Mouse (Mus musculus): ENCODE data around the gene Ccdc6. TPM values are rescaled to one million over a fixed set of nuclear protein-coding genes. Genes with fewer than 3 reads are reported as not detected.

Ccdc6 gene
- polyA plus RNA-seq, 1 experiment, result 12.2 TPM

GRCm38 (mm10) chr10:70173314-70173713, 76.4 kb downstream of the Ccdc6 start:
- Histone ChIP-seq H3K4me1 (peaks cover 26% of the 10 kb centered on the region), H3K36me3 (replicated peaks; ENCODE audit: low read length) (peaks cover 97% of the 10 kb centered on the region), H3K27me3 (replicated peaks) (no peaks in the 10 kb centered on the region), H3K9me3 (no peaks in the 10 kb centered on the region), H3K4me3 (replicated peaks) (no peak overlapping the region)
- TF ChIP-seq GATA1 (IDR thresholded peaks at IDR 0.05; ENCODE audit: borderline replicate concordance, low read length) (no peak), FLI1 (IDR thresholded peaks at IDR 0.05; ENCODE audit: low read length) (no peak)

DNA sequence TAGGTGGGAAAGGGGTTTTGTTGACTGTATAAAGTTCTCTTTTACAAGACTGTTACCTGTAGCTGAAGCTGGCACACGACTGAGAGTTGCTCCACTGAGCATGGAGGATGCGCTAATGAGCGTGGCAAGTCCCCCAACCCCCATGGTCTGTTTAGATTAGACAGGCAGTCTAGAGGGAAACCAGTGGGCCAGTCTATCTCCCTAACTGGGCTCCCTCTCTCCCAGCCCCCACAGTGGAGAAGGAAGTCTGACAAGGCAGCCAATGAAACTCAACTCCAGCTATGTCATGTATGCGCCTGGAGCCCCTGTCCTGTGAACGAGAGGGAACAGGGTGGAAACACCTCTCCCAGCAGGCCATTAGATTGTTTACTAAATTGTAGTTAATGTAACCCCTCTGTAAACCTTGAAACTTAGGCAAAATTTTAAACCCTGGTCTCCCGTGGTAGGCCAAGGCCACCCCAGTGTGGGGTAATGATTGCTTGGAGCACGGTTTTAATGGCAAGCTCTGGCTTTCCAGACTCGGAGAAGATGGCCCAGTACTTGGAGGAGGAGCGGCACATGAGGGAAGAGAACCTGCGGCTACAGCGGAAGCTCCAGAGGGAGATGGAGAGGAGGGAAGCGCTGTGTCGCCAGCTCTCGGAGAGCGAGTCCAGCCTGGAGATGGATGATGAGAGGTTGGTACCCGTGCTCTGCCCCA, 77.7 kb downstream of the Ccdc6 start:
- no peak for TF ChIP-seq FLI1 (IDR thresholded peaks at IDR 0.05; ENCODE audit: low read length)
- TF ChIP-seq GATA1 (IDR thresholded peaks at IDR 0.05; ENCODE audit: borderline replicate concordance, low read length), result no peak
- H3K27me3 ChIP-seq (replicated peaks), result no peaks in the 10 kb centered on the region
- no peak overlapping the region for H3K4me3 ChIP-seq (replicated peaks)
- peaks cover 95% of the 10 kb centered on the region for H3K36me3 ChIP-seq (replicated peaks; ENCODE audit: low read length)
- H3K4me1 ChIP-seq, result peaks cover 32% of the 10 kb centered on the region
- no peaks in the 10 kb centered on the region for H3K9me3 ChIP-seq

DNA sequence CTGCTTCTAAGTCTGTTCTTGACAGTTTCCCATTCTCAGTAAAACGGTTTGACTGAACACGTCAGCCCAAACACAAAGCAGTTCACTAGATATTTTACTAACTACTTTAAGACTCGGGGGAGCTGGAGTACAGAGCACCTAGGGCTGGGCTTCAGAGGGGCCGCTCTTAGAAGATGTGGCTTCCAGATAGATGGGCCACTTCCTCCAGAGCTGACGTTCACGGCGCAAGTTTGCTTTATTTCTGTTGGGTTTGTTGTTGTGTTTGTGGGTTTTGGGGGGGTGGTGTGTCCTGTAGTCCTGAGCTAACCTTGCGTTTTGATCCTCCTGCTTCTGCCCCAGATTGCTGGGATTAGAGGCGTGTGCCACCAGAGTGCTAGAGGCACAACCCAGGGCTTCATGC, 83.8 kb downstream of the Ccdc6 start:
- peaks cover 87% of the 10 kb centered on the region for H3K36me3 ChIP-seq (replicated peaks; ENCODE audit: low read length)
- H3K27me3 ChIP-seq (replicated peaks), result no peaks in the 10 kb centered on the region

DNA sequence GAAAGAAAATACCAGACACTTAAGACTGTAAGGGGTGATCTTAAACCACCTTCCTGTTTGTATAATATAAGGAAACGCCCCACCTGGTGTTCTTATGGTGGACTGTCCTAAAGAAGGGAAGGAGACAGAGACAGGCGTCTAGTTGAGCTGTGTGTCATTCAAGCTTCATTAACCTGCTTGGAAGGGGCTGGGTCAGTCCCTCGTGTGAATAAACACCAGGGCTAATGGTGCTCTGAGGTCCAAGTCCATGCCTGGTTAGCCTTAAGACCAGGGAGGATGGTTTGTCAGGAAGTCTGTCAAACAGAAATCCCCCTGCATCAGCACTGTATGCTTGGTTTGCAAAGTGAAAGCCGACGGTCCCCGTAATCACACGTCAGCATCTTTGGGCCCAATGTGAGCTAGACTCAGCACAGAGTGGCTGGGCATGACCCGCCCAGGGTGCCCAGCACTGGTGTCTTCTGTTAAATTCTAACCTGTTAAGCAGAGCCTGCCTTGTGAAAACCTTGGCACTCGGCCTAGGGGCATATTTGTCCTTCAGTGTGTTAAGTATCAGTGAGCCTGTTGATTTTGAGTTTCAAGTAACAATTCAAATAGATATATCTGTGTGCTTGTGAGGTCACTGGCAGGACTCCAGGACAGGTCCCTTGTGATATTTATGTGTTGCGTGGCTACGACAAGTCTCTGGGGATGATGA, 84.5 kb downstream of the Ccdc6 start:
- Histone ChIP-seq H3K27me3 (replicated peaks) (no peaks in the 10 kb centered on the region), H3K4me3 (replicated peaks) (no peak overlapping the region), H3K9me3 (no peaks in the 10 kb centered on the region), H3K4me1 (peaks cover 55% of the 10 kb centered on the region), H3K36me3 (replicated peaks; ENCODE audit: low read length) (peaks cover 88% of the 10 kb centered on the region)
- TF ChIP-seq GATA1 (IDR thresholded peaks at IDR 0.05; ENCODE audit: borderline replicate concordance, low read length) (no peak), FLI1 (IDR thresholded peaks at IDR 0.05; ENCODE audit: low read length) (no peak)

More for the DNA sequence above, 83.8 kb downstream of the Ccdc6 start:
- Histone ChIP-seq H3K9me3 (no peaks in the 10 kb centered on the region), H3K4me3 (replicated peaks) (peak overlapping the region; percentile 33), H3K4me1 (peaks cover 52% of the 10 kb centered on the region)
- TF ChIP-seq FLI1 (IDR thresholded peaks at IDR 0.05; ENCODE audit: low read length) (no peak), GATA1 (IDR thresholded peaks at IDR 0.05; ENCODE audit: borderline replicate concordance, low read length) (no peak)

GRCm38 (mm10) chr10:70183210-70184080, 86.5 kb downstream of the Ccdc6 start:
- no peaks in the 10 kb centered on the region for H3K9me3 ChIP-seq
- H3K36me3 ChIP-seq (replicated peaks; ENCODE audit: low read length), result peaks cover 87% of the 10 kb centered on the region

GRCm38 (mm10) chr10:70186136-70186535, 89.2 kb downstream of the Ccdc6 start:
- peaks cover 52% of the 10 kb centered on the region for H3K4me1 ChIP-seq
- H3K4me3 ChIP-seq (replicated peaks), result no peak overlapping the region
- no peaks in the 10 kb centered on the region for H3K9me3 ChIP-seq
- no peak for TF ChIP-seq FLI1 (IDR thresholded peaks at IDR 0.05; ENCODE audit: low read length)
- H3K36me3 ChIP-seq (replicated peaks; ENCODE audit: low read length), result peaks cover 96% of the 10 kb centered on the region
- no peaks in the 10 kb centered on the region for H3K27me3 ChIP-seq (replicated peaks)

More at GRCm38 (mm10) chr10:70183210-70184080, 86.5 kb downstream of the Ccdc6 start:
- Histone ChIP-seq H3K4me1 (peaks cover 68% of the 10 kb centered on the region), H3K4me3 (replicated peaks) (no peak overlapping the region), H3K27me3 (replicated peaks) (no peaks in the 10 kb centered on the region)
- TF ChIP-seq GATA1 (IDR thresholded peaks at IDR 0.05; ENCODE audit: borderline replicate concordance, low read length) (no peak), FLI1 (IDR thresholded peaks at IDR 0.05; ENCODE audit: low read length) (no peak)

- Histone ChIP-seq H3K4me1 (peaks cover 47% of the 10 kb centered on the region), H3K9me3 (no peaks in the 10 kb centered on the region), H3K4me3 (replicated peaks) (peak overlapping the region; percentile 80), H3K27me3 (replicated peaks) (no peaks in the 10 kb centered on the region), H3K36me3 (replicated peaks; ENCODE audit: low read length) (peaks cover 96% of the 10 kb centered on the region)
- TF ChIP-seq FLI1 (IDR thresholded peaks at IDR 0.05; ENCODE audit: low read length) (no peak), GATA1 (IDR thresholded peaks at IDR 0.05; ENCODE audit: borderline replicate concordance, low read length) (no peak)
Measured at GRCm38 (mm10) chr10:70186586-70186985, 89.7 kb downstream of the Ccdc6 start.

GRCm38 (mm10) chr10:70189864-70190263, 92.9 kb downstream of the Ccdc6 start:
- TF ChIP-seq FLI1 (IDR thresholded peaks at IDR 0.05; ENCODE audit: low read length) (no peak), GATA1 (IDR thresholded peaks at IDR 0.05; ENCODE audit: borderline replicate concordance, low read length) (no peak)
- peaks cover 94% of the 10 kb centered on the region for H3K36me3 ChIP-seq (replicated peaks; ENCODE audit: low read length)
- no peak overlapping the region for H3K4me3 ChIP-seq (replicated peaks)
- no peaks in the 10 kb centered on the region for H3K9me3 ChIP-seq
- no peaks in the 10 kb centered on the region for H3K27me3 ChIP-seq (replicated peaks)
- H3K4me1 ChIP-seq, result peaks cover 32% of the 10 kb centered on the region

DNA sequence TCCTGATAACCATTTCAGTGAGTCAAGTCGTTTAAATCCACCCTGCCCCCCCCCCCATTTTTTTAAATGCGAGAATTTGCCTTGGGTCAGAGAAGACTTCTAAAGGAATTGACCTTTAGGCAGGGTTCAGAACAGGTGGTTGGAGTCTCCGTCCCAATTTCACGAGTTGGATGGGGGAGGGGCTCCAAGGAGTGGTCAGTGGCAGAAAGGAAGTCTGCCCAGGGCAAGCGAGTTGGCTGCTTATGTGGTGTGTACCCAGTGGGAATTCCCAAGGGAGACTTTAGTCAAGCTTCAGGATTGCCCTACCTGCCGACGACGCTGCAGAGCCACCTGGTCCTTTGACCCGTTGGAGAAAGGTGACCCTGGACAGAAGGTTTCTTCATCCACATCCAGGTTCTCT, 97.4 kb downstream of the Ccdc6 start:
- Histone ChIP-seq H3K4me3 (replicated peaks) (no peak overlapping the region), H3K36me3 (replicated peaks; ENCODE audit: low read length) (peaks cover 53% of the 10 kb centered on the region), H3K4me1 (peaks cover 46% of the 10 kb centered on the region), H3K27me3 (replicated peaks) (no peaks in the 10 kb centered on the region), H3K9me3 (no peaks in the 10 kb centered on the region)
- TF ChIP-seq GATA1 (IDR thresholded peaks at IDR 0.05; ENCODE audit: borderline replicate concordance, low read length) (no peak), FLI1 (IDR thresholded peaks at IDR 0.05; ENCODE audit: low read length) (no peak)
